Mouse (Mus musculus): Measurements from ENCODE around the gene Ccnl2. TPM values are rescaled to one million over a fixed set of nuclear protein-coding genes. Genes with fewer than 3 reads are reported as not detected.

The Ccnl2 gene
- polyA plus RNA-seq, 1 experiment: 91.9 TPM

DNA sequence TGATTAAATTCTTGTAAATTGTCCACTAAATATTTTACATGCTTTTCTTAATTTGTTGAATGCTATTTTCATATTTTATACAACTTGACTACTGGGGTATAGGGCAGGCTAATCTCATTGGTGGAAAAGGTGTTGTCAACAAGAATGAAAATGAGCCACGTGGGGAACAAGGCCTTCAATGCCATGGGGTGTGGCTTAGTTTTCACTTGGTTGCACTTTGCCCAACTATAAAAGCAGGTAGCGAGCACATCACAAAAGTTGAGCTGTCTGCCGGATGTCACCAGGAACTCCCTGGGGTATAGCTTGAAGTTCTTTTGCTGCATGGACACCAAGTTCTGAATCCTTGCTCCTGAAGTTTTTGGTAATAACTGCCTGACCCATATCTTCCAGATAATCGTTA lies 5.2 kb downstream of the Ccnl2 start:
- Histone ChIP-seq H3K27ac (ENCODE audit: insufficient read depth, low read length) (no peak overlapping the region), H3K4me3 (ENCODE audit: insufficient read depth, low read length) (no peak overlapping the region), H3K4me1 (ENCODE audit: control insufficient read depth, insufficient read depth, low read length) (peaks cover 4% of the 10 kb centered on the region; the same call in 1 of the 2 replicates)
- TF ChIP-seq POLR2A (IDR thresholded peaks at IDR 0.05; ENCODE audit: low read depth, low read length) (no peak), CTCF (IDR thresholded peaks at IDR 0.05; ENCODE audit: borderline replicate concordance, insufficient read depth, low read length) (no peak)

DNA sequence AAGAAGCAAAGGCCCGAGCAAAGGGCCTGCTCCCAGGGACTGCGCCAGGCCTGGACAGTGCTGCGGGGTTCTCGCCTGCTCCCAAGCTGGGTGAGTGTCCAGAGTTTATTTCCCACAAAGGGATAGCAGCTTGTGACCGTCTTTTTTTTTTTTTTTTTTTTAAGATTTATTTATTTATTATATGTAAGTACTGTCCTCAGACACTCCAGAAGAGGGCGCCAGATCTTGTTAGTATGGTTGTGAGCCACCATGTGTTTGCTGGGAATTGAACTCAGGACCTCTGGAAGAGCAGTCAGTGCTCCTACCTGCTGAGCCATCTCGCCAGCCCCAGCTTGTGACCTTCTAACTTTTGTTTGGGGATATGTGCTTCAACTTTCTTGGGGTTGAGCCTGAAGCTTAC lies 8.7 kb downstream of the Ccnl2 start:
- no peak for TF ChIP-seq CTCF (IDR thresholded peaks at IDR 0.05; ENCODE audit: borderline replicate concordance, insufficient read depth, low read length)
- TF ChIP-seq POLR2A (IDR thresholded peaks at IDR 0.05; ENCODE audit: low read depth, low read length): no peak
- H3K4me3 ChIP-seq (ENCODE audit: insufficient read depth, low read length): no peak overlapping the region
- no peaks in the 10 kb centered on the region for H3K4me1 ChIP-seq (ENCODE audit: control insufficient read depth, insufficient read depth, low read length)
- no peak overlapping the region for H3K27ac ChIP-seq (ENCODE audit: insufficient read depth, low read length)

DNA sequence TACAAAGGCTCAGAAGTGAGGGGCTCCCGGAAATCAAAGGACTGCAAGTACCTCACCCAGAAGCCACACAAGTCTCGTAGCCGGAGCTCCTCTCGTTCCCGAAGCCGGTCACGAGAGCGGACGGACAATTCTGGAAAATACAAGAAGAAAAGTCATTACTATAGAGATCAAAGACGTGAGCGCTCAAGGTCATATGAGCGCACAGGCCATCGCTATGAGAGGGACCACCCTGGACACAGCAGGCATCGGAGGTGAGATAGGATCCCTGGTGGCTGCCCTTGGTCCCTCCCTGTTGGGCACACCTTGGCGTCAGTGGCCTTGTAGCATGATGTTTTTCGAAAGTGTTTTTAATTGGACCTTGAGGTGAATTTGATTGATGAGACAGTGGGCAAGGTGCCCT lies 11.2 kb downstream of the Ccnl2 start:
- H3K4me1 ChIP-seq (ENCODE audit: control insufficient read depth, insufficient read depth, low read length): no peaks in the 10 kb centered on the region
- no peak overlapping the region for H3K27ac ChIP-seq (ENCODE audit: insufficient read depth, low read length)
- TF ChIP-seq CTCF (IDR thresholded peaks at IDR 0.05; ENCODE audit: borderline replicate concordance, insufficient read depth, low read length) (no peak), POLR2A (IDR thresholded peaks at IDR 0.05; ENCODE audit: low read depth, low read length) (no peak)
- no peak overlapping the region for H3K4me3 ChIP-seq (ENCODE audit: insufficient read depth, low read length)

DNA sequence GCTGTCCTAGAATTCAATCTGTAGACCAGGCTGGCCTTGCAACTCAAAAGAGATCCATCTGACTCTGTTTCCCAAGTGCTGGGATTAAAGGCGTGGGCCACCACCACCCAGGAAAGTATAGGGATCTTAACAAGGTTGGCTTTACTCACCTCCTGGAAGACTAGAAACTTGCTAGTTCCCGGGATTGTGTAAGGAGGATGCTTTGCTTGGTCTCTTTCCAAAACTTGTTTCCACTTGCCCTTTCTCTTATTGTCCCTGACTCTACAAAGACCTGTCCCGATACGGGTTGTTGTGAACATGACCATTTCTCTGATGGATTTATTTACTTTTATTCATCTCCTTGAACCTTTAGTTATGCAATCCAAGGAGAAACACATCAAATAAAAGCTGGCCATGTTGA lies 17.6 kb downstream of the Ccnl2 start:
- Histone ChIP-seq H3K4me1 (ENCODE audit: control insufficient read depth, insufficient read depth, low read length) (peaks cover 10% of the 10 kb centered on the region), H3K27ac (ENCODE audit: insufficient read depth, low read length) (no peak overlapping the region), H3K4me3 (ENCODE audit: insufficient read depth, low read length) (no peak overlapping the region)
- no peak for TF ChIP-seq CTCF (IDR thresholded peaks at IDR 0.05; ENCODE audit: borderline replicate concordance, insufficient read depth, low read length)
- TF ChIP-seq POLR2A (IDR thresholded peaks at IDR 0.05; ENCODE audit: low read depth, low read length): no peak

DNA sequence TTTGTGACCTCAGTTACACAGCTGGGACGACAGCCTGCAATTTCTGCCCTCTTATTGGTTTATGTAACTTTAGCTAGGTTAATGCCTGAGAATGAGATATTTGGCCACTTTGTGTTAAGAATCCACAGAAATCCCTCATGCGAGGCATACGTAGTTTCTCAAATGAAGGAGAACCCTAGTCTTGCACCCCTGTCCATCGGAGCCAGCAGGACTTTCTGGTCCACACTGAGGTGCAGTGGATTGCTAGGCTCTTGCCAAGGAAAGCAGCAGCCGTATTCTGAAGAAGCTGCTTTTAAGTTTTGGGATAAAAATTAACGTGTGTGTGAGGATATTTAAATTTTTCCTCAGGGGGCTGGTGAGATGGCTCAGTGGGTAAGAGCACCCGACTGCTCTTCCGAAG lies 18.3 kb downstream of the Ccnl2 start:
- H3K4me1 ChIP-seq (ENCODE audit: control insufficient read depth, insufficient read depth, low read length): peaks cover 10% of the 10 kb centered on the region
- no peak overlapping the region for H3K4me3 ChIP-seq (ENCODE audit: insufficient read depth, low read length)
- TF ChIP-seq POLR2A (IDR thresholded peaks at IDR 0.05; ENCODE audit: low read depth, low read length) (no peak), CTCF (IDR thresholded peaks at IDR 0.05; ENCODE audit: borderline replicate concordance, insufficient read depth, low read length) (no peak)
- H3K27ac ChIP-seq (ENCODE audit: insufficient read depth, low read length): no peak overlapping the region

DNA sequence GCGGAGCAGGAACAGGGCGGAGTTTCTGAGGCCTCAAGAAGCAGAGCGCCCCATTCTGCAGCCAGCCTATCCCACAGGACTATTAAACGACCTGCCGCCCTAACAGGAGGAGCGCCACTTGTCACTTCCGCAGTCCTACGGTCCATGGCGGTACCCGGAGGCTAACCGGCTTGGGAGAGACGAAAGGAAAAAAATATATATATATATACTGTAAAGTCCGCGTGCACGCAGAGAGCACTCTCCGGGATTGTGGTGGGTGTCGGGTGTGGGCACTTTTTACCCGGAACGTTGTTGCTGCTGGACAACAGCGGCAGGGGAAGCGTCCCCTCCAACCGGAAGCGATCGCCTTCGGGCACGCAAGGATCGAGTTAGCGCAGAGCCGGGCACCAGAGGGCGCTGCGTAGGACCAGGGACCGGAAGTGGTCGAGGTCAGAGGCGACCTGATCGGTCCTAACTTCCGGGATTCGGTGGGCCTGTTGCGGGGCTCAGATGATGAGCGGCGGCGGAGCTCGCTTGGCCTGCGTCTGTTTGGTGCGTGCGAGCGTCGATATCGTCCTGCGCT lies 19.0 kb downstream of the Ccnl2 start, which contains the start of gene Aurkaip1:
TSS of gene Aurkaip1 (plus strand) at position 68 of the 562 bp plus-strand sequence.
- peak; percentile 92 for TF ChIP-seq CTCF (IDR thresholded peaks at IDR 0.05; ENCODE audit: borderline replicate concordance, insufficient read depth, low read length)
- TF ChIP-seq POLR2A (IDR thresholded peaks at IDR 0.05; ENCODE audit: low read depth, low read length): peak; percentile 75
- Histone ChIP-seq H3K4me3 (ENCODE audit: insufficient read depth, low read length) (peak within 1 kb of the TSS; percentile 76), H3K27ac (ENCODE audit: insufficient read depth, low read length) (peak within 1 kb of the TSS; percentile 64), H3K4me1 (ENCODE audit: control insufficient read depth, insufficient read depth, low read length) (peaks cover 10% of the 10 kb centered on the region)

DNA sequence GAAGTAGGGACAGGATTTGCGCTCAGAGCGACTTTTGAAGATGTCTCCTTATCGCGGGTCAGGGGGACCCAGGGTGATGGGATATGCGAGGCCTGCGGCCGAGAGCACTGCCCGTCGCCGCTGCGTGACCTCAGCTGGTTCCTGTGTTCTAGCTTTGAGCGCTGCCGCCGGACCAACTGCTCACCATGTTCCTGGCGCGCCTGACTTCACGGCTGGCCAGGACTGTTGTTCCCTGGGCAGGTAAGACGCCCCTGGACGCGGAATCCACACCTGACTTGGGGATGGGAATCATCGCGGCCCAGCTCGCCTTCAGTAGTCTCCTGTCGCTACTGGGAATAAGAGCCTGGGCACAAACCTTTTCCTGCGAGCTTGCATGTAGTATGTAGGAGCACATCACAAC lies 19.5 kb downstream of the Ccnl2 start:
- Histone ChIP-seq H3K27ac (ENCODE audit: insufficient read depth, low read length) (peak overlapping the region; percentile 64), H3K4me1 (ENCODE audit: control insufficient read depth, insufficient read depth, low read length) (peaks cover 10% of the 10 kb centered on the region), H3K4me3 (ENCODE audit: insufficient read depth, low read length) (peak overlapping the region; percentile 76)
- TF ChIP-seq CTCF (IDR thresholded peaks at IDR 0.05; ENCODE audit: borderline replicate concordance, insufficient read depth, low read length) (no peak), POLR2A (IDR thresholded peaks at IDR 0.05; ENCODE audit: low read depth, low read length) (no peak)

DNA sequence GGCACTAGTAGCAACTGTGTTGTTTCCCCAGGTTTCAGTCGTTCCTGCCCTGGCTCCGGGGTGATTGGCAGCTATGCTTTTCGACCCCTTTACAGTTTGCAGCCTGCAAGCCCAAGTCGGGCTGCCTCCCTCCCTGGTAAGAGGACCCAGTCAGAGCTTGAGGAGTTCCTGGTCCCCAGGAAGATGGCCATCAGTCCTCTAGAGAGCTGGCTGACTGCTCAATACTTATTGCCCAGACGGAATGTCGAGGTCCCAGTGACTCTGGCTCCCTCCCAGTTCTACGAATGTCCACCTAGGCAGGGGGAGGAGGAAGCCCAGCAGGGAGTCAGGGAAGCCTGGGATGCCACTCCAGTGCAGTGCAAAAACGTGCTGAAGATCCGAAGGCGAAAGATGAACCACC lies 20.0 kb downstream of the Ccnl2 start:
- no peak for TF ChIP-seq POLR2A (IDR thresholded peaks at IDR 0.05; ENCODE audit: low read depth, low read length)
- no peak for TF ChIP-seq CTCF (IDR thresholded peaks at IDR 0.05; ENCODE audit: borderline replicate concordance, insufficient read depth, low read length)
- peak overlapping the region; percentile 64; the same call in 1 of the 2 replicates for H3K27ac ChIP-seq (ENCODE audit: insufficient read depth, low read length)
- peak overlapping the region; percentile 76 for H3K4me3 ChIP-seq (ENCODE audit: insufficient read depth, low read length)
- peaks cover 10% of the 10 kb centered on the region for H3K4me1 ChIP-seq (ENCODE audit: control insufficient read depth, insufficient read depth, low read length)

DNA sequence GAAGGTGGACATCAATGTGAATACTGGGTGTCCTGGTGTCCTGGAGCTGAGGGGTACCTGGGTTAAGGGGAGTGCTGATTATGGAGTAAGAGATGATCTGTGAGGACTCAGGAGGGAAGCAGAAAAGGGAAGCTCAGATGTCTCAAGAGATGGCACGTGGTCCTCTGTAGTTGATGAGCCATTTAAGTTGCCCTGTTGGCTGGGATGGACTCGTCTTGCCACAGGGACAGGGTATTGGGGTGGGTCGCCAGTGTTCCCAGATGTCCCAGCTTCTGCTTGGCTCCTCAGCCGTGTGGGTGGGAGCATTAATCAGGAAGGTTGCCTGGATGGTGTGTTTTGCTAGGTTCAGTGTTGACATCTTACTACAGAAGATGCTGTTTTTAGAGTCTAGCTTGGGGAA lies 20.9 kb downstream of the Ccnl2 start:
- H3K27ac ChIP-seq (ENCODE audit: insufficient read depth, low read length): peak overlapping the region; percentile 30; the same call in 1 of the 2 replicates
- H3K4me3 ChIP-seq (ENCODE audit: insufficient read depth, low read length): no peak overlapping the region
- peaks cover 10% of the 10 kb centered on the region for H3K4me1 ChIP-seq (ENCODE audit: control insufficient read depth, insufficient read depth, low read length)
- TF ChIP-seq POLR2A (IDR thresholded peaks at IDR 0.05; ENCODE audit: low read depth, low read length) (peak; percentile 5; the same call in 1 of the 2 replicates), CTCF (IDR thresholded peaks at IDR 0.05; ENCODE audit: borderline replicate concordance, insufficient read depth, low read length) (no peak)

DNA sequence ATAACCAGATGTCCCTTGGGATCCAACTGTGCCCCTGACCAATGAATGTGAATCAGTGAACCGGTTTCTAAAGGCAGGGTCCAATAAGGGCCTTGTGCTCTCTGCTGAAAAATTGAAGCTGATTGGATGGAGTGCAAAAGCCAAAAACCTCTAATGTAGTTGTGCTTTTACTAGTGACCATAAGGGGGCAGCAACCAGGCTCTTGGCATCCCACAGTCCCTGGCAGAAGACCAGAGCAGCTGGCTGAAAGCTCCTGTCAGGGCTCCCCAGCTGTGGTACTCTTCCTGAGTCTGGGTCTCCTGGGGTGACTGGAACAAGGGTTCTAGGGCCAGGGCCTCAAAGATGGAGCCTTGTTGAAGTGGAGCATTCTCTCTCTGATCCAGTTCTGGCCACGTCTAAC lies 21.5 kb downstream of the Ccnl2 start:
- peaks cover 11% of the 10 kb centered on the region for H3K4me1 ChIP-seq (ENCODE audit: control insufficient read depth, insufficient read depth, low read length)
- H3K4me3 ChIP-seq (ENCODE audit: insufficient read depth, low read length): no peak overlapping the region
- H3K27ac ChIP-seq (ENCODE audit: insufficient read depth, low read length): peak overlapping the region; percentile 76
- 0 out of 2 replicates have a peak, but pooled peaks have one; percentile 18 for TF ChIP-seq CTCF (IDR thresholded peaks at IDR 0.05; ENCODE audit: borderline replicate concordance, insufficient read depth, low read length)
- TF ChIP-seq POLR2A (IDR thresholded peaks at IDR 0.05; ENCODE audit: low read depth, low read length): peak; percentile 8; the same call in 1 of the 2 replicates

All from embryonic fibroblast, embryonic 13.5 days (primary cell).